Mouse (Mus musculus) spleen, adult 2 months (tissue): ENCODE data around the gene Slc4a3. TPM values are rescaled to one million over a fixed set of nuclear protein-coding genes. Genes with fewer than 3 reads are reported as not detected.

Source experiments
- DNase-seq, 2 experiments: peaks; one replicate each; pipeline versions ENCODE4 v3.0.0 to v3.0.0-alpha.2; 2012 to 2021; ENCODE audit warnings: low spot score in 2 of 2, low read depth in 1 of 2
- H3K27ac ChIP-seq: fragments of 200-500 bp; 2 replicates; pipeline ENCODE4 v1.5.1; 2012; ENCODE audit warnings: low read length, inconsistent platforms; ENCODE audit not compliant: insufficient read depth
- H3K27me3 ChIP-seq: fragments of 200-500 bp; 2 replicates; pipeline ENCODE4 v1.6.1; 2012; ENCODE audit warnings: mild to moderate bottlenecking, moderate library complexity, low read length, inconsistent platforms; ENCODE audit not compliant: control insufficient read depth, insufficient read depth
- H3K36me3 ChIP-seq: fragments of 200-500 bp; 2 replicates; pipeline ENCODE4 v1.6.1; 2012; ENCODE audit warnings: mild to moderate bottlenecking, low read length, inconsistent platforms; ENCODE audit not compliant: control insufficient read depth, insufficient read depth
- H3K4me1 ChIP-seq: fragments of 200-500 bp; 2 replicates; pipeline ENCODE4 v1.6.1; 2011; ENCODE audit warnings: inconsistent platforms; ENCODE audit not compliant: control insufficient read depth, insufficient read depth, insufficient read length
- H3K4me3 ChIP-seq: fragments of 200-500 bp; 2 replicates; pipeline ENCODE4 v1.5.1; 2011; ENCODE audit warnings: mild to moderate bottlenecking, inconsistent platforms; ENCODE audit not compliant: insufficient read depth, insufficient read length; ENCODE audit errors: extremely low read depth
- CTCF ChIP-seq: fragments of 200-500 bp; IDR thresholded peaks from 2 replicates; pipeline ENCODE4 v1.5.1; 2011; ENCODE audit warnings: mild to moderate bottlenecking, inconsistent platforms; ENCODE audit not compliant: insufficient read depth, insufficient read length, insufficient replicate concordance; ENCODE audit errors: extremely low read depth
- POLR2A ChIP-seq: fragments of 200-500 bp; IDR thresholded peaks from 2 replicates; pipeline ENCODE4 v1.6.1; 2011; ENCODE audit warnings: low read depth, low read length, inconsistent platforms
- WGBS: fragments of 180-500 bp; shearing (Covaris S2); methylation state at CpG from one replicate; pipeline ENCODE4 v1.1.7; 2018; 5-methylcytosine and 5-hydroxymethylcytosine counted together
- polyA plus RNA-seq: library from polyadenylated mRNA; depleted of rRNA; stranded (reverse); fragments of >200 nt; gene quantifications from 2 replicates; pipeline ENCODE4 v1.2.3, GENCODE M21; 2012

Gene Slc4a3
- polyA plus RNA-seq, 1 experiment: 4.5 TPM

DNA sequence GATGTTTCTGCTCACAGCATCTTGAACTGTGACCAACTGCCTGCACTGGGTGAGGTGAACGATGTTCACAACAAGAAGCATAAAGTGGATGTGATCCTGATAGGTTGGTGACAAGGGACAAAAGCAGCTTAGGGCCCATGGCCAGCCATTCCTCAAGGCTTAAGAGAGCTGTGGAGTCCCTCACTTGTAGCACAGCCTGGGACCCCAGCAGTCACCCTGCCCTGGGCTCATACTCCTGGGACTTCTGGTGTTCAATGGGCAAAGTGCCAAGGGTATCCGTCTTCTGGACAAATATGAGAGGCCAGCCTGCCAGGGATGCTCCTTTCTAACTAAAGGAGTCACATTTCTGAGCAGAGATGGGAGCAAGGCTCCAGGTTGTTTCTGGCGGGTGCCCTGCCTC lies 49.9 kb downstream of the Slc4a3 start:
- TF ChIP-seq CTCF (no peak), POLR2A (no peak)
- Histone ChIP-seq H3K4me3 (no peak overlapping the region), H3K27ac (no peak overlapping the region), H3K27me3 (no peaks in the 10 kb centered on the region), H3K4me1 (no peaks in the 10 kb centered on the region), H3K36me3 (no peaks in the 10 kb centered on the region)
- WGBS: 80% methylated on average over 3 of the region's 3 CpGs
- DNase-seq: no peak

DNA sequence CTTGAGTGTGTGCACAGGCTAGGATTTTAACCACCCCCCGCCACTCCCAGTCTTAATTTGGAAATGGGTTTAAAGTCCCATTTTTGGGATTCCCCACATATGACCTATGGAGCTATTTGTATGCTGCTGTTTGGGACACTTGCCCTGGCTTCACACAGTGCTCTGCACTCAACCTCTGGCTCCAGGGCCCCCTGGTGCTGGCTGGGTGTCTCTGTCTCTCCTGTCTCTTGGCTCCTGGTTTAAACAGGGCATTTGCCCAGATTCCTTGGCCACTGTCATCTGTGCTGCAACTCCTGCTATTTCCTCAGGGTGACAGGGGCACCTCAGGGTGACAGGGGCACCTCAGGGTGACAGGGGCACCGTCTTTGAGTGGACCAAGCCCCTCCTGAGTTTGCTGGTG lies 50.8 kb downstream of the Slc4a3 start:
- Histone ChIP-seq H3K4me3 (no peak overlapping the region), H3K4me1 (no peaks in the 10 kb centered on the region), H3K27ac (no peak overlapping the region), H3K36me3 (no peaks in the 10 kb centered on the region), H3K27me3 (no peaks in the 10 kb centered on the region)
- 90% methylated on average over 2 of the region's 2 CpGs for WGBS
- DNase-seq: no peak
- TF ChIP-seq CTCF (no peak), POLR2A (no peak)

DNA sequence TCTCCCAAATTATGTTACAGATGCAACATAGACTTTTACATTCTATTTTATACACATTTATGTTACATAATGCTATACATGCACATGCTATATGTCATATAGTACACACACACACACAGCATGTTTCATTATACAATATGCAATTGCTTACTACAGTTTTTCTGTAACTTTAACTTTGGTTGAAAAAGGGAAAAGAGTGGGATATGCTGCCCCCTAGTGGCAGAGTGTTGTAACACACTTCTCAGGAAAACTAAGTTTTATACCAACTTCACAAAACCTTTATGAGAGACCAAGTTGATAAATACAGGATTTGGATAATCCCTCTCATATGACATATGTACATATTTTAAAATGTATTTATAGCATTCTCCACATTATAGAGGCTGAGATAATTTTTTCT lies 51.6 kb downstream of the Slc4a3 start:
- Histone ChIP-seq H3K36me3 (no peaks in the 10 kb centered on the region), H3K4me3 (no peak overlapping the region), H3K27ac (no peak overlapping the region), H3K4me1 (no peaks in the 10 kb centered on the region), H3K27me3 (no peaks in the 10 kb centered on the region)
- DNase-seq: peak; percentile 22 to 45
- no peak for TF ChIP-seq POLR2A
- TF ChIP-seq CTCF: no peak

DNA sequence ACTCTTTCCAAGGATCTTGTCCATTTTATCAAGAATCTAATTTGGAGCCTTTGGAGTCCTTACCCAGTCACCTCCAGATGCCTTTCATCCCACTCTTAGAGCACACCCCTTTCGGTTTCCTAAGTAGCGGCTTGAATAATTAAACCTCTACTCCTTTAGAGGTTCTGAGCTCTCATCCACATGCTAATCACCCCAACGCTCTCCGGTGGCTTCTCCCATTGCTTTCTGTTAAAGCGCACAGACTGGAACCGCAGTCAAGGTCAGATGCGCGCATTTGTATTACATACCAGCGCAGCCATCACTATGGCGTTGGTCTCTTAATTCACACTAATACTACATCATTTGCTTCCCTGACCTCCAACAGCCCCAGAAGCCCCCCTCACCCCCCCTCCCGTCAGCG lies 55.7 kb downstream of the Slc4a3 start:
- Histone ChIP-seq H3K27ac (no peak overlapping the region), H3K4me1 (no peaks in the 10 kb centered on the region), H3K27me3 (no peaks in the 10 kb centered on the region), H3K36me3 (no peaks in the 10 kb centered on the region), H3K4me3 (no peak overlapping the region)
- TF ChIP-seq CTCF (no peak), POLR2A (no peak)
- no peak for DNase-seq
- 19% methylated on average over 12 of the region's 12 CpGs for WGBS

DNA sequence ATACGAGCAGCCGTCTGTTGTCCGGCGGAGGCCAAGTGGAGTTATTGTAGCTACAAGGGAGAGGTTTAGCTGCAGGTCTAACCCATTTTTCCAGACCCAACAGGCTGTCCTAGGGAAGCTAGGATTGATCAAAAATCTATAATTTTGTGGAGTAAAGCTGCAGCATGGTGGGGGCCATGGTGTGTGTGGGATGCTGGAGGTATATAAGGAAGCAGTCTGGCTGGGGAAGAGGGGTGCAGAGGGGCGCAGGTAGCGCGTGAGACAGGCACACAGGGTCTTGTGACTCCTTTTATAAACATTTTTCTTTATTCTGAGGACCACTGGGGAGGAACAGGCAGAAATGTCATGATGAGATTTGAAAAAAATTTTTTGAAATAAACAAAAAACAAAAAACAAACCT lies 57.5 kb downstream of the Slc4a3 start:
- DNase-seq: no peak
- 88% methylated on average over 7 of the region's 7 CpGs for WGBS

DNA sequence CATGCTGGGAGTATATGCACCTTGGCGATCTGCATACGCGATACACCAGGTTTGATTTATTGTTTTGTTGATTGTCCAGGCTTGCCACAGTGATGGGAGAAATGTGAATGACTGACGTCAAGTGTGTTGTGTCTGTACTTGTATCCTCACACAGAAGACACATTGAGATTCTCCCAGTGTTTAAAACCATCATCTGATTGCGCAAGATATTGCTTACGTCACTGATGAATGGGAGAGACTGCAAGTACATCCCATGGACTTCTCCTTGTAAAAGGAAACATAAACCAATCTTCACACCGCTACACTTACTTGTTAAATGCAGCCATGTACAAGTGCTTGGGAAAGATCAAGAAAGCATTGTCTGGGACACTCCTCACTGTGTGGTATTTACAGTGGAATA lies 62.2 kb downstream of the Slc4a3 start:
- Histone ChIP-seq H3K36me3 (no peaks in the 10 kb centered on the region), H3K4me1 (no peaks in the 10 kb centered on the region), H3K27me3 (no peaks in the 10 kb centered on the region), H3K27ac (no peak overlapping the region), H3K4me3 (no peak overlapping the region)
- TF ChIP-seq CTCF (no peak), POLR2A (no peak)
- 92% methylated on average over 7 of the region's 7 CpGs for WGBS
- no peak for DNase-seq

More for the DNA sequence above, 57.5 kb downstream of the Slc4a3 start:
- Histone ChIP-seq H3K4me1 (no peaks in the 10 kb centered on the region), H3K36me3 (no peaks in the 10 kb centered on the region), H3K27me3 (no peaks in the 10 kb centered on the region), H3K4me3 (no peak overlapping the region), H3K27ac (no peak overlapping the region)
- TF ChIP-seq POLR2A (no peak), CTCF (no peak)

DNA sequence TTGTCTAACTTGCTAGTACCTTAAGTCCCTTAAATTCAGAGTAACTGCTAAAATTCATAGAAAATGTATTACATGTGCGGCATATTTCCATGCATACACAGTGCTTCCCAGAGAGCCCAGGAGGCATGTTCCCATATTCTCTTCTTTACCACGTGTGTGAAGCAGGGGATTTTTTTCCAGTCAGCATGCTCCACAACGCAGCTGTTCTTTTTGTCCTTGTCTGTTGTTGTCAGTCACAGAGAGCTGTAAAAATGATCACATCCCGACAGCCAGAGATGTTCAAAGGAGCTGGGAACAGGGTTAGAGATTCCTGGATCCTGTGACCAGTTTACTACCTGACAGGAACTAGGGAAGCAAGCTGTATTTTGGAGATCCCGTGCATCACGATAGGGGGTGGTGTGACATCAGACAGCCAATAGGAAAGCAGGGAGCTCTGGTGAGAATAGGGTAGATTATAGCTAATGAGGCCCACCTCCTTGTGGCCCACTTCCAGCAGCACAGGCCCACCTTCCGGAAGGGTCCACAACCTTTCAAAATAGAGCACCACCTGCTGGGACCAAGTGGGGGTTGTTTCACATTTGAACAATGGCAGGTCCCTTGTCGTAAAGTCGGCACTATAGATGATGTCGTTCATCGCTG lies 62.7 kb downstream of the Slc4a3 start:
- DNase-seq: no peak
- Histone ChIP-seq H3K27me3 (no peaks in the 10 kb centered on the region), H3K27ac (no peak overlapping the region), H3K4me1 (no peaks in the 10 kb centered on the region), H3K36me3 (no peaks in the 10 kb centered on the region), H3K4me3 (no peak overlapping the region)
- WGBS: 80% methylated on average over 11 of the region's 11 CpGs
- TF ChIP-seq CTCF (no peak), POLR2A (no peak)
